15 mouse cellular contexts compared by ENCODE assay signal in the genomic region with DNA sequence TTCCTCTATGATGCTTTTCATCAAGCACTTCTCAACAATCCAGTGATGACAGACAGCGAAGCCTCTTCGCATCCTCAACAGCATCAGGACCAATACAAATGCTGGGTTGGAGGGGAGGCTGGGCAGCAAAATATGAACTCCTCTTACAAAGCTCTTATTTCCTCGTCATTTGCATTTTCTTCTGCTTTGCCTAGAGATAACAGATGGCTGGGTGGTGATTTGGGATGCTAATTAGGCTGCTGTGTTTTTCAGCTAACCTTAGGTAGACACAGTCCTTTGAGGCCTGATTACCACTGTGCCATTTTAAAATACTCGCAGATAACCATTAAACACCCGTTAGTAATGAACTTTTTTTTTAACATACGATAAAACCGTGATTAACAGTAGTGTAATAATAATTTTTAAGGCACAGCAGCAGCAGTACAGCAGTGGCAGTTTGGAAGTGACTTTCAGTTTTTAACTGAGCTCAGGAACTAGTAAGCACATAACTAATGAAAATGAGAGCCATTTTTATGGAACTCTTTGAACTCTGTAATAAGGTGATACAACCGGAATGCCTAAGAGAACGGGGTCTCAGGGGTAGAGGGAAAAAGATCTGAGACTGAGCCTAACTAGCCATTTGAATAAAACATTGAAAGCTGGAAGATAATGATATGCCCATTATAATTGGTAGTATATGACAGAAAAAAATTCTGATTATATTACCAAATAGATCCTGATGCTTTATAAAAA.
DNase-seq lines count a peak whose midpoint lies in the region; ATAC-seq lines count a peak whose summit lies in the region.
"Had no signal": no experiment of that assay in that cellular context is flagged by ENCODE, and none has a peak within 500 bp of the region (broad histone marks: within the 10 kb centered on the region; RNA-seq: fewer than 3 reads in every experiment).

No protein-coding gene starts in this region.

- peak overlapping the region; percentile 54 for H3K27ac ChIP-seq in forebrain, embryonic 12.5 days
- peak overlapping the region; percentile 76 for H3K27ac ChIP-seq in hindbrain, embryonic 13.5 days
- no peak overlapping the region for H3K27ac ChIP-seq in neural tube, embryonic 12.5 days
- H3K27ac ChIP-seq: left cerebral cortex, adult 2 months had no signal

- no peaks in the 10 kb centered on the region for H3K27me3 ChIP-seq in forebrain, embryonic 12.5 days
- no peaks in the 10 kb centered on the region for H3K27me3 ChIP-seq in hindbrain, embryonic 13.5 days
- no peaks in the 10 kb centered on the region for H3K27me3 ChIP-seq in neural tube, embryonic 12.5 days (replicated peaks)

- H3K9me3 ChIP-seq in forebrain, embryonic 12.5 days, result no peaks in the 10 kb centered on the region
- no peaks in the 10 kb centered on the region for H3K9me3 ChIP-seq in hindbrain, embryonic 13.5 days
- H3K9me3 ChIP-seq in neural tube, embryonic 12.5 days, result no peaks in the 10 kb centered on the region

- no peak overlapping the region for H3K9ac ChIP-seq in forebrain, embryonic 12.5 days
- no peak overlapping the region for H3K9ac ChIP-seq in hindbrain, embryonic 13.5 days
- no peak overlapping the region for H3K9ac ChIP-seq in neural tube, embryonic 12.5 days

- peak; percentile 2 to 4 for DNase-seq in left cerebral cortex, postnatal 14 days (ENCODE audit: low spot score in 2 of 2)
- DNase-seq in left cerebral cortex, postnatal 36 days (ENCODE audit: low spot score in 2 of 2), result no peak
- no peak for DNase-seq in yolk sac, embryonic 10.5 days (ENCODE audit: low spot score)
- no peak for DNase-seq in testis, postnatal 10 days (ENCODE audit: low spot score)
- DNase-seq: adrenal gland, postnatal 36 days; cerebellum, adult 18-20 months; heart, adult 11 months; kidney, adult 18-20 months; kidney, postnatal 4 days; thymus, adult 2 months had no signal

- H3K4me3 ChIP-seq in forebrain, embryonic 12.5 days (replicated peaks), result no peak overlapping the region
- H3K4me3 ChIP-seq in hindbrain, embryonic 13.5 days, result no peak overlapping the region
- no peak overlapping the region for H3K4me3 ChIP-seq in neural tube, embryonic 12.5 days
- H3K4me3 ChIP-seq: left cerebral cortex, adult 2 months had no signal

- ATAC-seq in forebrain, embryonic 12.5 days (ENCODE audit: low FRiP score), result peak; percentile 85
- peak; percentile 93 for ATAC-seq in hindbrain, embryonic 13.5 days (ENCODE audit: low FRiP score)
- ATAC-seq in neural tube, embryonic 12.5 days (ENCODE audit: low FRiP score, low read depth), result peak; percentile 77

- H3K4me1 ChIP-seq in forebrain, embryonic 12.5 days, result 0 out of 2 replicates have a peak, but pooled peaks cover 2% of the 10 kb centered on the region
- peaks cover 8% of the 10 kb centered on the region for H3K4me1 ChIP-seq in hindbrain, embryonic 13.5 days (replicated peaks)
- no peaks in the 10 kb centered on the region for H3K4me1 ChIP-seq in neural tube, embryonic 12.5 days

- WGBS in forebrain, embryonic 12.5 days, result 45% methylated on average over 9 of the region's 9 CpGs
- WGBS in hindbrain, embryonic 13.5 days, result 49% methylated on average over 9 of the region's 9 CpGs
- 77% methylated on average over 9 of the region's 9 CpGs for WGBS in neural tube, embryonic 12.5 days

- H3K36me3 ChIP-seq in forebrain, embryonic 12.5 days (replicated peaks), result no peaks in the 10 kb centered on the region
- H3K36me3 ChIP-seq in hindbrain, embryonic 13.5 days, result no peaks in the 10 kb centered on the region
- no peaks in the 10 kb centered on the region for H3K36me3 ChIP-seq in neural tube, embryonic 12.5 days

- H3K4me2 ChIP-seq in forebrain, embryonic 12.5 days, result no peak overlapping the region
- no peak overlapping the region for H3K4me2 ChIP-seq in hindbrain, embryonic 13.5 days
- no peak overlapping the region for H3K4me2 ChIP-seq in neural tube, embryonic 12.5 days (replicated peaks)
- H3K4me2 ChIP-seq: liver, embryonic 11.5 days had no signal

- intact Hi-C loops in left cerebral cortex, postnatal 14 days (cut with DNase I), result no loop called here
- intact Hi-C loops in left cerebral cortex, postnatal 36 days (cut with DNase I), result loop anchor here (2.0 kb wide), 1 partner anchor 25 kb away; no protein-coding TSS in a partner anchor

Comparison
In these comparisons a context has a peak if more than half of its experiments do, and no peak if none do; other contexts are left out.
1. DNase-seq: peak in left cerebral cortex, postnatal 14 days (2 of 2); none in left cerebral cortex, postnatal 36 days (0 of 2), yolk sac, embryonic 10.5 days (single experiment) and testis, postnatal 10 days (single experiment).
2. Peak in every context shown above with its lines, with median percentiles within 50 percentile points of each other: ATAC-seq.